Mouse (Mus musculus) fat pad, adult 2 months (tissue): ENCODE measurements at regions not wholly inside any gene's neighbourhood (a gene's known extent, or its start where the extent isn't known, plus 50 kb on each side); places are given as distances from the start of the nearest gene placed in this dataset.

ENCODE experiments used
- DNase-seq: peaks from one replicate; pipeline ENCODE4 v3.0.0-alpha.2; 2011; ENCODE audit warnings: low read depth, low spot score; ENCODE audit errors: extremely low read depth

- DNase-seq = no peak
Observed at GRCm38 (mm10) chr3:41422615-41423579, 132.6 kb upstream of the Jade1 start.

DNA sequence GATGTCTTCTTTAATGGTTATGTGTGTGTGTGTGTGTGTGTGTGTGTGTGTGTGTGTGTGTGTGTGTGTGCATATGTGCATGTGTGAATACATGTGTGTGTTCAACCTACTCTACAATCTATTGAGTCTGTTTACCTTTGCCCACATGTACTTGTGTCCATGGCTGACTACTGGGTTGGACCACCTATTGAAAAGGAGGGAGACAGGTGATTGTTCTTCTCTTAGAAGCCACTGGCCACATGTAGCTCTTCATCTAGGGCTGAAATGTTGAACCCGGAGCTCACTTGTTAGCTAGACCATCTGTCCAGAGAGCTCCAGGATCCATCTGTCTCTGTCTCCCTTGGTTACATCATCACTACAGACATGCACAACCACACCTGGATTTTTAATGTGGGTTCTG lies 141.8 kb upstream of the Jade1 start:
- no peak for DNase-seq

DNA sequence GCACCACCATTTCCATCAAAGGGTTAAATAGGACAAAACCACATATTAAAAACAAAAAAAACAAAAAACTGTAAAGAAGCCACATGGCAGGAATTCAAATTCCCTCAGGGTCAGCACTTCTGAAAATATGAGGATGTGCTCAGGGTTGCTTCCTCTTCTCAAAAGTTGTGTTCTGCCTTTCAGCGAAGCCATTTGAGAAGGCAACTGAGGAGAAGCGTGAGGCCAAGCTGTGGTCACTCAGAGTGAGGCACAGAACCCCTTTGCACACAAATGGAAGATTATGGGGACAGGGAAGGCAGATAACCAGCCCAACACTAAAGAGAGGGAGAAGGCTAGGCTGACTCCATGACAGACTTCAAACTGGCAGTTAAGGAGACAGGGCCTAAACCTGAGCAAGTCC lies 142.8 kb upstream of the Jade1 start:
- DNase-seq = no peak

DNA sequence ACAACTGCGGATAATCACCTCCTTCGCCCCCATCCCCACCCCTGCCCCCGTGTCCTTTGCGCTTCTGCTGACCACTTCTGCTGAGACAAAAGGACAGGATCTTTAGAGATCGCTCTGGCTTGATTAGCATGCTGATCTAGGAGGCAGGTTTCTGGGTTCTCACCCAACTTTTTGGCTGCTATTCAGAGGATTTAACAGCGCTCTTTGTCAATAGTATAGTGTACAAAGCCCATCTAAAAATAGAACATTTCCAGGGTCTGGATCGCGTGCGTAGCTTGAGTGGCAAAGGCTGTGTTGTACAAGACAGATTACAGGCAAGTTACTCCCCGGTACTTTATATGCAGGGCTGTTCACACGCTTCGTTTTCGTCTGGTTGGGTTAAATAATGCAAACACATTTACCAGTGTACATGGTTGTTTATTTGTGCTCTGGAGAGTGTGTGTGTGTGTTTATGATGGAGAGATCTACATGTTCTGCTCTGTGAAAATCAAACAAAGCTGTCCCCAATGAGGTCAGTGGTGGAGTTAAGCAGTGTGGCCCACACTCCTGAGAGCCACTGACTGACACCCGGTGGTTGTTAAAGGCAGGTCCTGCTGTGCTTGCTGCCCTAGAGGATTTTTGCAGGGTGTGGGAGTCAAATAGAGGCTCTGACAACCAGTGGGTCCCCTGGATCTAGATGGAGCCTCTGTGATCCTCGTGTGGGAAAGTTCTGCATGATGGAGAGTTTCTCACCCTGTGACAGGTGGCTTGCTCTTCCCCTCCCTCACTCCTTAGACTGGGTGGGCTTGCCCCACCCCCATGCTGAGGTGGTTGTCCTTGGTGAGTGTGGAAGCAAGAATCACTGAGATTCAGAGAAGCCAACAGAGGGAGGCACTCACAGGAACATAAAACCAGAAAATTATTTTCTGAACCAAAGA lies 146.5 kb upstream of the Jade1 start:
- no peak for DNase-seq

- DNase-seq = peak; percentile 43
Observed at GRCm38 (mm10) chr3:41408423-41408820, 147.1 kb upstream of the Jade1 start.

GRCm38 (mm10) chr3:41407988-41408387 lies 147.5 kb upstream of the Jade1 start:
- no peak for DNase-seq

GRCm38 (mm10) chr3:41407520-41407919 lies 148.0 kb upstream of the Jade1 start:
- no peak for DNase-seq

DNA sequence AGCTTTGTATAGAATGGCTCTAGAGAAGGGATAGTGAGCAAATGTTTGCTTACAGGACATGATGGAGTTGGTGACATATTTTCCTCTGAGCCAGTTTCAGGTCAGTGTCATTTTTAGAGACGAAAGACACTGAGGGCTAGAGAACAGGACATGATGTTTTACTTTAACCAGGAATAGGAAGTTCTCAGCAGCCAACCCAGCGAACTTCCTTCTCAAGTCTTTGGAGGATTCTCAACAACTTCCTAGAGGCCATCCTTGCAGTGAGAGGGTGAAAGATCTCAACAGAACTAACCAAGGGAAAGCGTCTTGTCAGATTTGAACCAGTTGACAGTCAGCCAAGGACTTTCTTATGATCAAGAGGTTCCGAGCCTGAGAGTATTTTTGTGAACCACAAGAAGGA lies 153.7 kb upstream of the Jade1 start:
- DNase-seq = no peak

GRCm38 (mm10) chr3:41389868-41390267 lies 165.7 kb upstream of the Jade1 start:
- no peak for DNase-seq

DNA sequence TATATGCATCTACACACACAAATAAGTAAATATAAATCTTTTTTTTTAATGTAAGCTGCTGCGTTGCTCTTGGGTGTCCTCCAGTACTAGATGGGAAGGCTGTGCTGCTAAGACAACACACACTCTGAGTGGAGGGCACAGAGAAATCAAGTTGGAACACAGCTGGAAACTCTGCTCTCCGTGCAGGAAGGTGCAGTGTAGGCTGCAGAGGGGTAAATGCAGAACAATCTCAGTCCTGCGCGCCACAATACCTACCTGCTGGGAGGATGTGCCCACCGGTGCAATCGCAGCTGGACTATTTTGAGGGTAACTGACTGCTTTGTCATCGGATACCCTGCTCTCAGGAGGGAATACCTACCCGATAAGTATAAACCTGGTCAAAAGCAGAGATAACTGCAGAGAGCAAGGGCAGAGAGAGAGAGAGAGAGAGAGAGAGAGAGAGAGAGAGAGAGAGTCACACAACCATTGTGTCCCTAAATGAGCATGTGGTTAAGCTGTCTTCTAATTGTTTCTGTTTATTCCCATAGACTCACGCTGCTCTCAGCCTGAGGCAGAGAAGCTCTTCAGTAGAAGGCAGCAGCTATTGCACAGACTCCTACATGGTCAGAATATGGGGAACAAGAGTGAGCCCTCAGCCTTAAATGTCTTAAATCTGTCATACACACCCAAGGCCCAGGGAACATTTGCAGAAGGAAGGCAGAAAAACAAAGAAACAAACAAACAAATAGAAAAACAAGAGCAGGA lies 167.9 kb upstream of the Jade1 start:
- no peak for DNase-seq

GRCm38 (mm10) chr3:41386299-41386698 lies 169.2 kb upstream of the Jade1 start:
- no peak for DNase-seq

- DNase-seq = no peak
Observed at GRCm38 (mm10) chr3:41384410-41384809, 171.1 kb upstream of the Jade1 start.

DNA sequence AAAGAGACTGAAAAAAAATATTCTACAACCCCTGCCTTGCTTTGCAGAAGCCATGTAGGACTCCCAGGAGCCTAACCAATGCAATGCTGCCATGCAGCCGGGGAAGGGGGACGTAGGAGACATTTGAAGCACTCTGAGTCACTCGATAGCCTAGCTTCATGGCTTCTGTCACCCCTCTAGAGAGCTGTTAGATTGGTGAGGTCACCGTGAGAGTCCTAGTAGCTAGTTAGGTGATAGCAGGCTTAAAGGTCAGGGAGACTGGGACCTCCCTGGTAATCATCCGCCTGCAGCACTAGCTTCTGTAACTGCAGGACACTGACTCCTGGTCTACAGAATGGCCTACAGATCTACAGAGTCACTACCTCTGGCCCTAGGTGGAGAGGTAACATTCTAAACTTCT lies 177.0 kb upstream of the Jade1 start:
- DNase-seq = no peak

DNA sequence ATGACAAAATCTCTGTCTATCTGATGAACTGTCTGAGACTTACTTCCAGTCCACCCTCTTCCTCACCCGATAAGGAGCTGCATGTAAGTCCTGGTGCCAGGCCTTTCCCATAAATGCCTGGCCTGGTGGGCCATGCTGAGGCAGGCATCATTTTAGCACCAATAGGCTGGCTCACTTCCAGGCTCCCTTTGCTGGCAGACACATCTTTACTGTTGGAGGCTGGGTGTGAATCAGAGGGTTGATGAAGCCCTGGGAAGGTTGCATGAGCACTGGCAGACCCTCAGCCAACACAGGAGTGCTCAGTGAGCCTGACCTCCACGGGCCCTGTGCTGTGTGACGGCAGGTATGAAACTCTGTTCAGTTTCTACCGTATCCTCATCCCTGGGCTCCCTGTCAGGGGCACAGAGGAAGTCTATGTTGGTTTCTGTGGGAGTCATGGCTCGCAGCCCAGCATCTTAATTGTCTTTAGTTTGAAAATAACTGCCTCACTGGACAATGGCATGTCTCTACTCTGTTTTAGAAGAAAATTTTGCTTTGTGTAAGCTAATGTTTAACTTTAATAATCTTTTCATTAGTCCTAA lies 177.6 kb upstream of the Jade1 start:
- DNase-seq = no peak

DNA sequence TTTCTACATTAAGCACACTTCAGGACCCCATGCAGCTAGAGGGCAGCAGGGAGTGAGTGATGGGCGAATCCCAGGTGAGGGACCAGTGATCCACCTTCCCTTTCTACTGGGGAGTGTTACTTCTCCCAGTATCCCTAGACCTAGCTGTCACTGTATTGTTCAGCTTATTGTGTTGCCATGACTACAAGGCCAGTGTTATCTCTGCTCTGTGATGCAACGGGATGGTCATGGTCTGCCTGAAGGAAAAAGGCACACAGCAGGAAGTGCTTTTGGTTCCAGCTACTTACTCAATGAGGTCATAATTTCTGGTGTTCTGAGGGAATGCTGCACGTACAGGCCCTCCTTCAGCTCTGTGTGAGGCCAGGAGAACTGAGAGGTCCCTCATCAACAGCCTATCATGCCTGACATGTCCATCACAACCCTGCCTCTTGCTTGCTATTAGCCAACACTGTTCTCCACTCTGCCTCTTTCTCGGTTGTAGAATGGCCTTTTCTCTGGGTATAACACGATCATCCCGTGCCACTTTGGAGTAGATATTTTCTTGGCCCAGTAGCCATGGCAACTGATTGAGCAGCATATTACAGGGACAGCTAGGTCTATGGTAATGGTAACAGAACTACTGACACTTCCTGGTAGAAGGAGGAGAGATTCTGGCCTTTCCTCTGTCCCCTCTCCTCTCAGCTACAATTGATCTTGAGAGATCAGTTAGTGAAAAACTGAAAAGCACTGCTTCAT lies 178.5 kb upstream of the Jade1 start:
- DNase-seq = no peak

- no peak for DNase-seq
Observed at GRCm38 (mm10) chr3:41375230-41375930, 180.2 kb upstream of the Jade1 start.

DNA sequence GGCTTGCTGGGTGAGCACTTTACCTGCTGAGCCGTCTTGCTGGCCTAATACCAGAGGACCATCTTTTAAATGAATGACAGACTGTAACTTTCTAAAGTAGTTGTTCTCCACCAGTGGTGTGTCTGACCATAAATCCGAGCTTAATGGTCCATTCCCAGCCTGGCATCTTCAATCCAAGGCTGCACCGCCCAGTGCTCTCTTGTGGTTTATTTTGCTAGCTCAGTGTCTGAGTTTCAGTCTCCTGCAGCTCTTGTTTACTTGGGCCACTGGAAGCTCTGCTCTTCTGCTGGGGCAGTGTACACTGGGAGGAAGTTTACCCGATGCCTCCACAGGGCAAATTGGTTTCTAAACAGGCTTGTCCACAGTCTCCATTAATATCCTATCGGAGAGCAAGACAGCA lies 182.3 kb upstream of the Jade1 start:
- no peak for DNase-seq

DNA sequence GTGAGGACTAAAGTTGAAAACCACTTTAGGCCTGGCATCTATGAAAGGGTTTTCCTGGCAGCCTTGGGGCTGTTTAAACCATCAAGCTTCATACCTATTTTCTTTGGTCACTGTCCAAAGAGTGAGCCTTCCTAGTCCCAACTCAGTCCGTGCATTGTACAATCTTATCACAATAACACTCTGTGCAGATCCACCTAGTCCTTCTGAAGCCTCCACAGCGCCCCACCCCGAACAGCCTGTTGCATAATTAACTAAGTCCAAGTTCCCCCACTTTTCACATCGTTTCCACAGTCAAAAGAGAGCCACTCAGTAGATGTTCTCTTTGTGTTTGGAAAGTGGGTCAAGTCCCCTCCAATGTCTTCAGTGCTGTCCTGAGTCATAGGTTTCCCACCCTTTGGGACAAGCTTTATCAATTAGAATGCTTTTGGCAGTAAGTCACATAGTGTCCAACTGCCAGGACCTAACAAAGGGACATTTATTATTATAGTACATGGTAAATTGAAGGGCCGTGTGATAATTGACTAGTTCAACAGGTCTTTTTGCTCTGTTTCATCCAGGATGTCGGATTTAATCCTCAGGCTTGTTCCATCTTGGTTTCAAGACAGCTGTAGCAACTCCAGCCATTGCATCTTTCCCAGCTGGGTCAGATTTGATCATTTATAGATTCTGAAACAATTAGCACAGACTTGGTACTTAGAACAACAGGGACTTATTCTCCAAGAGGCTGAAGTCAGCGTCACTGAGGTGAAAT lies 187.0 kb upstream of the Jade1 start:
- peak; percentile 98 for DNase-seq

DNA sequence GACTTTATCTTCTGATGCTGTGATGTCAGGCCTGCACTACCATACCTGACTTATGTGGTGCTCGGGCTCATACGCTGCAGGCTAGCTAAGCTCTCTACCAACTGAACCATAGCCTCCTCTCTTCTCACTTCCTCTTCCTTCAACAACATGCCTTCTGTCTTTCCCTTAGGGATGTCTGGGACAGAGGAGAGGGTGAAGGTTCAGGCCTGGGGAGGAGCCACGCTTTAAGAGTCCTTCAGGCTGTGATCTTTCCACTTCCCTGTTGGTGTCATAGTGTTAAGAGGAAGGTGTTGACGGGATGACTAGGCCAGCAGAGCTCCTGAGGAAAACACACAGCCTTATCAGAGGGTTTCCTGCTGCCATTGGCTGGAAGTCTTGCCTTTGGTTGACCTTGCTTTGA lies 188.8 kb upstream of the Jade1 start:
- DNase-seq = no peak
